Comparison of ENCODE assay signal across 7 mouse cellular contexts in the genomic region with DNA sequence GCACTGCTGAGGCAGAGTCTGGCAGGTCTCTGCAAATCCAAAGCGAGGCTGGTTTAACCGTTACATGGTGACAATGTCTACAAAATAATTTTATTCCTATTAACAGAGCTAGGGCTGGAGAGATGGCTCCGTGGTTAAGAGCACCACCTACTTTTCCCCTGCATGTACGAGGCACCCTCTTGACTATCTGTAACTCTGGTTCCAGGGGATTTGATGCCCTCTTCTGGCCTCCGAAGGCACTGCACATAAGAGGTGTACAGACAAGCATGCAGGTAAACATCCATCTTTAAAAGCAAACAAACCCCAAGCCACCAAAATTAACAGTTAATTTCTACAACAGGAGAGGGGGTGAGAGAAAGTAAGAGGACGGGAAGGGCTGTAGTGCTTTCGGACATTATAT. TPM values are rescaled to one million over a fixed set of nuclear protein-coding genes. Genes with fewer than 3 reads are reported as not detected.
DNase-seq lines count a peak whose midpoint lies in the region; ATAC-seq and TF ChIP-seq lines count a peak whose summit lies in the region.

No protein-coding gene starts in this region.

- H3K4me3 ChIP-seq in cerebellum, adult 2 months (replicated peaks; ENCODE audit: insufficient read depth, low read depth, low read length), result no peak overlapping the region
- peak overlapping the region; percentile 61 for H3K4me3 ChIP-seq in hindbrain, embryonic 11.5 days (ENCODE audit: low read depth, low read length)
- H3K4me3 ChIP-seq in liver, postnatal 0 days (ENCODE audit: low read depth, low read length), result peak overlapping the region; percentile 82
- no peak overlapping the region for H3K4me3 ChIP-seq in spleen, adult 2 months (ENCODE audit: extremely low read depth, insufficient read depth, insufficient read length)

- TF ChIP-seq POLR2A in cerebellum, adult 2 months (IDR thresholded peaks at IDR 0.05; ENCODE audit: borderline replicate concordance, insufficient read depth, low read length), result no peak
- no peak for TF ChIP-seq POLR2A in spleen, adult 2 months (IDR thresholded peaks at IDR 0.05; ENCODE audit: low read depth, low read length)

- no peak overlapping the region for H3K9ac ChIP-seq in hindbrain, embryonic 11.5 days (ENCODE audit: low read depth, low read length)
- no peak overlapping the region for H3K9ac ChIP-seq in liver, postnatal 0 days (replicated peaks)

- peak overlapping the region; percentile 85; the same call in 1 of the 2 replicates for H3K4me2 ChIP-seq in hindbrain, embryonic 11.5 days (replicated peaks; ENCODE audit: low read depth, low read length)
- peak overlapping the region; percentile 86 for H3K4me2 ChIP-seq in liver, postnatal 0 days (ENCODE audit: low read depth, low read length)

- H3K9me3 ChIP-seq in hindbrain, embryonic 11.5 days (ENCODE audit: control insufficient read depth, low read length), result no peaks in the 10 kb centered on the region
- no peaks in the 10 kb centered on the region for H3K9me3 ChIP-seq in liver, postnatal 0 days (ENCODE audit: low read length)

- TF ChIP-seq EP300 in liver, postnatal 0 days (IDR thresholded peaks at IDR 0.05; ENCODE audit: low read depth), result no peak

- no peaks in the 10 kb centered on the region for H3K36me3 ChIP-seq in hindbrain, embryonic 11.5 days (ENCODE audit: control insufficient read depth, insufficient read depth, low read length)
- 0 out of 2 replicates have a peak, but pooled peaks cover 4% of the 10 kb centered on the region for H3K36me3 ChIP-seq in liver, postnatal 0 days (replicated peaks; ENCODE audit: insufficient read depth, low read length)
- H3K36me3 ChIP-seq in spleen, adult 2 months (ENCODE audit: control insufficient read depth, insufficient read depth, low read length), result no peaks in the 10 kb centered on the region

- peaks cover 5% of the 10 kb centered on the region for H3K4me1 ChIP-seq in cerebellum, adult 2 months (ENCODE audit: control insufficient read depth, insufficient read depth, low read length)
- peaks cover 6% of the 10 kb centered on the region for H3K4me1 ChIP-seq in hindbrain, embryonic 11.5 days (replicated peaks; ENCODE audit: control insufficient read depth, insufficient read depth, low read length)
- peaks cover 14% of the 10 kb centered on the region for H3K4me1 ChIP-seq in liver, postnatal 0 days (ENCODE audit: insufficient read depth)
- peaks cover 2% of the 10 kb centered on the region; the same call in 1 of the 2 replicates for H3K4me1 ChIP-seq in spleen, adult 2 months (ENCODE audit: control insufficient read depth, insufficient read depth, insufficient read length)

- peak; percentile 40 for DNase-seq in right cerebral cortex, postnatal 4 days
- DNase-seq in right cerebral cortex, postnatal 25 days, result no peak
- no peak for DNase-seq in cerebellum, adult 2 months
- peak; percentile 41 for DNase-seq in hindbrain, embryonic 11.5 days (ENCODE audit: low spot score)
- peak; percentile 64 for DNase-seq in liver, postnatal 0 days
- DNase-seq in spleen, adult 2 months (ENCODE audit: low read depth in 1 of 2, low spot score in 2 of 2), result peak; percentile 27 to 29
- no peak for DNase-seq in ovary, postnatal 36 days (ENCODE audit: low spot score)

- H3K27ac ChIP-seq in cerebellum, adult 2 months (ENCODE audit: insufficient read depth, low read length), result no peak overlapping the region
- H3K27ac ChIP-seq in hindbrain, embryonic 11.5 days (ENCODE audit: low read depth, low read length), result no peak overlapping the region
- no peak overlapping the region for H3K27ac ChIP-seq in liver, postnatal 0 days (ENCODE audit: low read depth)
- H3K27ac ChIP-seq in spleen, adult 2 months (ENCODE audit: insufficient read depth, low read length), result no peak overlapping the region

- H3K27me3 ChIP-seq in cerebellum, adult 2 months (ENCODE audit: control insufficient read depth, insufficient read depth, low read length), result no peaks in the 10 kb centered on the region
- no peaks in the 10 kb centered on the region for H3K27me3 ChIP-seq in hindbrain, embryonic 11.5 days (ENCODE audit: control insufficient read depth, insufficient read depth, low read length)
- H3K27me3 ChIP-seq in liver, postnatal 0 days (ENCODE audit: insufficient read depth, low read length), result no peaks in the 10 kb centered on the region
- H3K27me3 ChIP-seq in spleen, adult 2 months (ENCODE audit: control insufficient read depth, insufficient read depth, low read length), result no peaks in the 10 kb centered on the region

- 81% methylated on average over 7 of the region's 7 CpGs for WGBS in cerebellum, adult 2 months
- 90% methylated on average over 7 of the region's 7 CpGs for WGBS in hindbrain, embryonic 11.5 days
- WGBS in liver, postnatal 0 days (ENCODE audit: insufficient replicate concordance), result 79% methylated on average over 7 of the region's 7 CpGs
- WGBS in spleen, adult 2 months, result 85% methylated on average over 7 of the region's 7 CpGs

- ATAC-seq in hindbrain, embryonic 11.5 days (ENCODE audit: low FRiP score), result no peak
- no peak for ATAC-seq in liver, postnatal 0 days

- peak; percentile 28; the same call in 1 of the 2 replicates for TF ChIP-seq CTCF in cerebellum, adult 2 months (IDR thresholded peaks at IDR 0.05; ENCODE audit: borderline replicate concordance, insufficient read depth, low read depth, low read length)
- peak; percentile 69 for TF ChIP-seq CTCF in liver, postnatal 0 days (IDR thresholded peaks at IDR 0.05; ENCODE audit: low read depth)
- TF ChIP-seq CTCF in spleen, adult 2 months (IDR thresholded peaks at IDR 0.05; ENCODE audit: extremely low read depth, insufficient read depth, insufficient read length, insufficient replicate concordance), result no peak

RNA-seq across cellular contexts. Expression of a gene that starts 1.3 kb away (rescaled TPM):
- not detected in 2 replicates for polyA plus RNA-seq in cerebellum, adult 2 months (2012; rRNA removed)
- polyA plus RNA-seq in hindbrain, embryonic 11.5 days (2014; fragmentation: Nextera tagmentation; extraction: Ambion mirVana), result not detected in 2 replicates
- not detected in 2 replicates for polyA plus RNA-seq in liver, postnatal 0 days (2015; fragmentation: Nextera tagmentation; extraction: Ambion mirVana)
- not detected in 2 replicates for polyA plus RNA-seq in spleen, adult 2 months (2012; rRNA removed)

RNA-seq across cellular contexts. Expression of a gene that starts 1.3 kb away (rescaled TPM):
- polyA plus RNA-seq in cerebellum, adult 2 months (2012; rRNA removed), result 18.9 and 22.5 TPM in 2 replicates
- polyA plus RNA-seq in hindbrain, embryonic 11.5 days (2014; fragmentation: Nextera tagmentation; extraction: Ambion mirVana), result 47.2 and 56.2 TPM in 2 replicates
- polyA plus RNA-seq in liver, postnatal 0 days (2015; fragmentation: Nextera tagmentation; extraction: Ambion mirVana), result 10.8 and 13.0 TPM in 2 replicates
- polyA plus RNA-seq in spleen, adult 2 months (2012; rRNA removed), result 11.3 and 13.7 TPM in 2 replicates

RNA-seq across cellular contexts. Expression of a gene that starts 1.5 kb away (rescaled TPM):
- polyA plus RNA-seq in cerebellum, adult 2 months (2012; rRNA removed), result 24.3 and 25.5 TPM in 2 replicates
- 58.8 and 69.1 TPM in 2 replicates for polyA plus RNA-seq in hindbrain, embryonic 11.5 days (2014; fragmentation: Nextera tagmentation; extraction: Ambion mirVana)
- polyA plus RNA-seq in liver, postnatal 0 days (2015; fragmentation: Nextera tagmentation; extraction: Ambion mirVana), result 11.5 and 12.5 TPM in 2 replicates
- 9.3 and 10.3 TPM in 2 replicates for polyA plus RNA-seq in spleen, adult 2 months (2012; rRNA removed)

RNA-seq across cellular contexts. Expression of a gene that starts 2.2 kb away (rescaled TPM):
- 27.0 and 28.7 TPM in 2 replicates for polyA plus RNA-seq in cerebellum, adult 2 months (2012; rRNA removed)
- polyA plus RNA-seq in hindbrain, embryonic 11.5 days (2014; fragmentation: Nextera tagmentation; extraction: Ambion mirVana), result 34.1 and 36.2 TPM in 2 replicates
- 5.2 and 5.4 TPM in 2 replicates for polyA plus RNA-seq in liver, postnatal 0 days (2015; fragmentation: Nextera tagmentation; extraction: Ambion mirVana)
- polyA plus RNA-seq in spleen, adult 2 months (2012; rRNA removed), result 0.86 and 0.93 TPM in 2 replicates

RNA-seq across cellular contexts. Expression of a gene that starts 12.7 kb away (rescaled TPM):
- 3.7 and 3.9 TPM in 2 replicates for polyA plus RNA-seq in cerebellum, adult 2 months (2012; rRNA removed)
- 10.8 and 11.3 TPM in 2 replicates for polyA plus RNA-seq in hindbrain, embryonic 11.5 days (2014; fragmentation: Nextera tagmentation; extraction: Ambion mirVana)
- polyA plus RNA-seq in liver, postnatal 0 days (2015; fragmentation: Nextera tagmentation; extraction: Ambion mirVana), result 5.6 and 5.8 TPM in 2 replicates
- 1.8 and 2.6 TPM in 2 replicates for polyA plus RNA-seq in spleen, adult 2 months (2012; rRNA removed)

Comparison
In these comparisons a context has a peak if more than half of its experiments do, and no peak if none do; other contexts are left out.
1. DNase-seq: peak in right cerebral cortex, postnatal 4 days (single experiment), hindbrain, embryonic 11.5 days (single experiment), liver, postnatal 0 days (single experiment) and spleen, adult 2 months (2 of 2); none in right cerebral cortex, postnatal 25 days (single experiment), cerebellum, adult 2 months (0 of 2) and ovary, postnatal 36 days (single experiment).
2. H3K4me3 ChIP-seq: peak in hindbrain, embryonic 11.5 days (single experiment) and liver, postnatal 0 days (single experiment); none in cerebellum, adult 2 months (single experiment) and spleen, adult 2 months (single experiment).